Mouse (Mus musculus) lung, postnatal 10 days (tissue): ENCODE data around the gene Gm13279.
"Not testable (repeated sequence)": the region's sequence is repeated elsewhere in the genome, so short reads cannot be mapped to it uniquely, and the experiment has no call there.

Experiments
- DNase-seq: peaks from one replicate; pipeline ENCODE4 v3.0.0; 2021

Gene Gm13279

GRCm38 (mm10) chr4:88799365-88799764 lies 2.2 kb downstream of the Gm13279 start, which contains the start of gene Gm13285:
TSS of gene Gm13285 (plus strand) at chr4:88799665.
- not testable (repeated sequence) for DNase-seq

- not testable (repeated sequence) for DNase-seq
Measured at GRCm38 (mm10) chr4:88802954-88803353, 5.8 kb downstream of the Gm13279 start, which contains the start of gene Gm13287. TSS of gene Gm13287 (plus strand) at chr4:88803254.

- not testable (repeated sequence) for DNase-seq
Measured at GRCm38 (mm10) chr4:88805231-88805630, 8.0 kb downstream of the Gm13279 start, which contains the start of gene Gm13288. TSS of gene Gm13288 (plus strand) at chr4:88805531.

DNA sequence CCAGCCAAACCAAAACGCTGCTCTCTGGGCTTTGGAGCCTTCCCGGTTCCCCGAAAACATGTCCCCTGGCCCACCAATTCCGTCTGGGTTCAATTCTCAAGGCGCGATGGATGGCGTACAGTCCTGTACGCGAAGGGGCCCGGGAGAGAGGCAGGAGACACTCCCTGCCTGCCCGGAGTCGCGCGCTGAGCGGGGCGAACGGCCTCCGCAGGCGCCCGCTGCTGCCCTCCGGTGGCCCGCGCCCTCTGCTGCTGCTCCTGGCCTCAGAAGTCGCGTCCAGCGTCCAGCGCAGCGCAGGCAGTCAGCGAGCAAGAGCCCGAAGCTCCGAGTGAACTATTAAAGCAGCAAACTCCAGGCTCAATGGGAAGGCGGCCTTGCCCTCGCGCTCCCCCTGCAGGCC lies 8.6 kb downstream of the Gm13279 start:
- peak; percentile 39 for DNase-seq

DNA sequence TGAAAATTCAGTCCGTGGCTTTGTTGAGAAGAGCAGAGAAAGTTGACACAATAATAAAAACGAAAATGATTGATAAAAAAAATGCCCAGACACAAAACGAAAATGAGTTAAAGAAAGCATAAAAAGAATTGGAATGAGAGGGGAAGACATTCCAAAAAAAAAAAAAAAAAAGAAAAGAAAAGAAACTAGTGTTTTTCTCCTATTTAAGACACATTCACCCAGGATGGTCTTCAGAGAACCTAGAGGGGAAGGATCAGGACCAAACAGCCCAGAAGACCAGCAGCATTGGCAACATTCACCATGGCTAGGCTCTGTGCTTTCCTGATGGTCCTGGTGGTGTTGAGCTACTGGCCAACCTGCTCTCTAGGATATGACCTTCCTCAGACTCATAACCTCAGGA lies 18.7 kb downstream of the Gm13279 start, which contains the start of gene Ifna7:
Ifna7 (plus strand) TSS at position 301 of the 400 bp plus-strand sequence.
- DNase-seq: no peak

DNA sequence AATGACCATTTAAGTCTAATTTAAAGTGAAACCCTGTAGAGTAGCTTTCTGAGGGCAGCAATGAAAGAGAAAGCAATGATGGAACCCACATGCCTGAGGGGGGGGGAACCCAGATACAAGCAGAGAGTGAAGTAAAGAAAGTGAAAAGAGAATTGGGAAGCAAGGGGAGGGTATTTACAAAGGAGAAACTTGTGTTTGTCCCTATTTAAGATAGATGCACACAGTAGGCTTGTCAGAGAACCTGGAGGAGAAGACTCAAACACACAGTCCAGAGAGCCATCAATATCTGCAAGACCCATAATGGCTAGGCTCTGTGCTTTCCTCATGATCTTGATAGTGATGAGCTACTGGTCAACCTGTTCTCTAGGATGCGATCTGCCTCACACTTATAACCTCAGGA lies 22.5 kb downstream of the Gm13279 start, which contains the start of gene Ifna11:
Ifna11 (plus strand) TSS at position 301 of the 400 bp plus-strand sequence.
- no peak for DNase-seq

- DNase-seq: peak; percentile 25
Measured at GRCm38 (mm10) chr4:88822995-88823394, 25.8 kb downstream of the Gm13279 start.

DNA sequence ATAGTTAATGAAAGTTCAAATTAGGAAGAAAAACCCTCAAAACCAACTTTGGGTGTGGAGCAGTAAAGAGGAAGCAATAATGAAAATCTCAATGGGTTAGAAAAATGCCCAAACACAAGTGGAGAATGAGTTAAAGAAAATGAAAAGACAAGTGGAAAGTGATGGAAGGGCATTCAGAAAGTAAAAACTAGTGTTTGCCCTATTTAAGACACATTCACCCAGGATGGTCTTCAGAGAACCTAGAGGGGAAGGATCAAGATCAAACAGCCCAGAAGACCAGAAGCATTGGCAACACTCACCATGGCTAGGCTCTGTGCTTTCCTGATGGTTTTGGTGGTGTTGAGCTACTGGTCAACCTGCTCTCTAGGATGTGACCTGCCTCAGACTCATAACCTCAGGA lies 29.9 kb downstream of the Gm13279 start, which contains the start of gene Ifna6:
Ifna6 (plus strand) TSS at position 301 of the 400 bp plus-strand sequence.
- DNase-seq: not testable (repeated sequence)

DNA sequence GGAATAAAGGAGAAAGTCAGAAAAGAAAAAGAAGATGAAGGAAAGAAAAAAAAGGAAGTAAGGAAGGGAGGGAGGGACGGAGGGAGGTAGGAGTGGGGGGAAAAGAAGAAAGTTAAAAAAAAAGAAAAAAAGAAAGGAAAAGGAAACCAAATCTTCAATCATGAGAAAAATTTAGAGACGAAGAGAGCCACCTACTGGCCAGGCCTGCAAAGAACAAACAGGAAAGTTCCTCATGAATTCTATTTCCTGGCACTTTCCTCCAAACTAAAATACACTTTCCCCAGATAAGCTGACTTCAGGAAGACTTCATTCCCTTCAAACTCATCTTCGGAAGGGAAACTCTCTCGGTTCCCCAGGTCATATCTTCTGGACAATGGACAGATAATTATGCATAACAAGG lies 33.3 kb downstream of the Gm13279 start:
- DNase-seq: peak; percentile 47

DNA sequence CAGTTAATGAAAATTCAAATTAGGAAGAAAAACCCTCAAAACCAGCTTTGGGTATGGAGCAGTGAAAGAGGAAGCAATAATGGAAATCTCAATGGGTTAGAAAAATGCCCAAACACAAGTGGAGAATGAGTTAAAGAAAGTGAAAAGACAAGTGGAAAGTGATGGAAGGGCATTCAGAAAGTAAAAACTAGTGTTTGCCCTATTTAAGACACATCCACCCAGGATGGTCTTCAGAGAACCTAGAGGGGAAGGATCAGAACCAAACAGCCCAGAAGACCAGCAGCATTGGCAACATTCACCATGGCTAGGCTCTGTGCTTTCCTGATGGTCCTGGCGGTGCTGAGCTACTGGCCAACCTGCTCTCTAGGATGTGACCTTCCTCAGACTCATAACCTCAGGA lies 38.0 kb downstream of the Gm13279 start, which contains the start of gene Ifna5:
Ifna5 (plus strand) TSS at position 301 of the 400 bp plus-strand sequence.
- DNase-seq: not testable (repeated sequence)

- peak; percentile 16 for DNase-seq
Measured at GRCm38 (mm10) chr4:88838828-88839227, 41.6 kb downstream of the Gm13279 start.

GRCm38 (mm10) chr4:88840058-88840457 lies 42.9 kb downstream of the Gm13279 start:
- no peak for DNase-seq

DNA sequence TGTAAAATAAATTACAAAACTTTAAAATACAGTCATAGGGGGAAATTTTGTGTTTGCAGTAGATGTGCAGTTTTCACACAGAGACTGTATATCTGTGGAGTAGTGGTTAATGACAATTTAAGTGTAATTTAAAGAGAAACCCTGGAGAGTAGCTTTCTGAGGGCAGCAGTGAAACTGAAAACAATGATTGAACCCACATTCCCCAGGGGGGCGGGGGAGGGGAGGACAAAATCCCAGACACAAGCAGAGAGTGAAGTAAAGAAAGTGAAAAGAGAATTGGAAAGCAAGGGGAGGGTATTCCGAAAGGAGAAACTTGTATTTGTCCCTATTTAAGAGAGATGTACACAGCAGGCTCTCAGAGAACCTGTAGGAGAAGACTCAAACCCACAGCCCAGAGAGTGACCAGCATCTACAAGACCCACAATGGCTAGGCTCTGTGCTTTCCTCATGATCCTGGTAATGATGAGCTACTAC lies 44.3 kb downstream of the Gm13279 start, which contains the start of gene Ifna4:
Ifna4 (plus strand) TSS at position 424 of the 474 bp plus-strand sequence.
- DNase-seq: no peak

DNA sequence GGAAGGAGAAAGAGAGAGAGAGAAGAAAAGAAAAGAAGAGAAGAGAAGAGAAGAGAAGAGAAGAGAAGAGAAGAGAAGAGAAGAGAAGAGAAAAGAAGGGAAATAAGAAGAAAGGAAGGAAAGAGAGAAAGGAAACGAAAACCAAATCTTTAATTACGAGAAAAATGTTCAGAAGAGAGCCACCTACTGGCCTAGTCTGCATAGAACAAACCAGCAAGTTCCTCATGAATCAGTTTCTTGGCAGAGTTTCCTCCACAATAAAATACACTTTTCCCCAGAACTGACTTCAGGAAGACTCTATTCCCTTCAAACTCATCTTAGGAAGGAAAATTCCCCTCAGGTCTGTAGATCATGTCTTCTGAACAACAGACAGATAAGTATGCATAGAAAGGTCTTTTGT lies 48.1 kb downstream of the Gm13279 start:
- DNase-seq: no peak
